Mouse (Mus musculus) layer of hippocampus, adult 6 months (tissue): ENCODE data around the gene Zscan20. TPM values are rescaled to one million over a fixed set of nuclear protein-coding genes. Genes with fewer than 3 reads are reported as not detected.

Experiments used
- long read RNA-seq, 2 experiments: library from polyadenylated mRNA; unstranded; transcript quantifications; one replicate each; pipeline ENCODE4 v2.0.0; 2019 to 2020
- polyA plus RNA-seq: library from polyadenylated mRNA; unstranded; fragments of <200 nt; fragmentation: Nextera tagmentation; gene quantifications from 2 replicates; pipeline ENCODE4 v1.2.3, GENCODE M21; 2021

Zscan20 gene
- 0.84 and 0.93 TPM in 2 replicates for polyA plus RNA-seq
- long read RNA-seq, experiment 1, partial matches to known transcripts, result 0 of 2 reads
- long read RNA-seq, experiment 1, other reads (novel, unspliced or antisense), result 2 of 2 reads
- long read RNA-seq, experiment 2, full-length matches to known transcripts, result 9 of 18 reads
- long read RNA-seq, experiment 2, partial matches to known transcripts, result 1 of 18 reads
- long read RNA-seq, experiment 2, other reads (novel, unspliced or antisense), result 8 of 18 reads

GRCm38 (mm10) chr4:128609925-128610402 is at the start of gene Zscan20:
Zscan20 (minus strand) TSS chr4:128610098.

DNA sequence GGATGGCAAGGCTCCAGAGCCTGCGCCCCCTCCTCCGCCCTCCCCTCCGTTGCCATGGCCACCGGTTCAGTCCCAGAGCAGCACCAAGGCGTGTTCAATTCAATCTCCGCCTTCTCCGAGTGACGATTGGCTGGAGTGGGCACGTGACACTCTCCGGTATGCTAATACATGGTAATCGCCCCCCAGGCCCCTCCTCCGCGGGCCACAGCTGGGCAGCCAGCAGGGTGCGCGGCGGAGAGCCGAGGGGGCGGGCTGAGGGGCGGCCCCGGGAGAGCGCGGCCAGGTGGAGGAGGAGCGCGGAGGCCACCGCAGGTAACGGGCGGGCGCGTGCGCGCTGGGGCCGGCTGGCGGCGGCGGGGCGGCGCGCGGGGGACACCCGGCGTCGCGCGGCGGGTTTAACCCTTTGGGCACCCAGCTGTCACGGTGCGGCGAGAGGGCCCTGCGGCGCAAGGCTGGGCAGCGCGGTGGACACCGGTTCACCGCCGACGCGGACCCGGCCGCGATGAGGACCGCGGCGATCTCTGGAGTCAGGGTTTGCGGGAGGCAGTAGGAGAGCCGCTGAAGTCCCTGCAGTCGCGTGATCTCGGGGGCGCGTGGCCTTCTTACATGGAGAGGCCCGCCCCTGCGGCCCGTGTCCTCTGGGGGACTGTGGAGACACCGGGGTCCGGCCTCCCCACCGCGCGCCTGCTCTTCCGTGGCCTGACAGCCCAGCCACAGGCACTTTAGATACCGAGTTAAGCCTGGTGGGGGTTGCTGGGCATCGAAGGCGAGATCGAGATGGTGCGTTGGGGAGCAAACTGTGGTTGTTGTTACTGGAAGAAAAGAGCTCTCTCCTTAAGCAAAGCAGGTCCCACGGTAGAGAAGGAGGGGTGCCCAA is 44.8 kb upstream of the Zscan20 start, which contains the start of gene Phc2:
Gene Phc2 (plus strand): TSS at position 198 of the 877 bp plus-strand sequence.

GRCm38 (mm10) chr4:128618246-128618911 is 8.5 kb upstream of the Zscan20 start, which contains the start of gene Tlr12:
Tlr12 (minus strand) TSS chr4:128618619.

Other genes starting within 250 kb of the Zscan20 start
- 0.48 and 0.51 TPM in 2 replicates for gene Tlr12, start 8.5 kb upstream of the Zscan20 start, polyA plus RNA-seq
- 10.7 and 11.2 TPM in 2 replicates for gene Phc2, start 44.6 kb upstream of the Zscan20 start, polyA plus RNA-seq
- gene A3galt2, start 145.3 kb upstream of the Zscan20 start, polyA plus RNA-seq, result not detected in 2 replicates
- 4.8 and 6.0 TPM in 2 replicates for gene Zfp362, start 195.9 kb upstream of the Zscan20 start, polyA plus RNA-seq